Mouse (Mus musculus) ES-E14 (cell line): ENCODE data around the gene Arhgap30.

Experiments used
- HCFC1 ChIP-seq: IDR thresholded peaks from 2 replicates; pipeline ENCODE4 v1.6.1; 2012; ENCODE audit warnings: low read length, inconsistent platforms, borderline replicate concordance; ENCODE audit not compliant: insufficient read depth
- ZNF384 ChIP-seq: IDR thresholded peaks from 2 replicates; pipeline ENCODE4 v1.6.1; 2012; ENCODE audit warnings: low read depth, low read length, inconsistent platforms

DNA sequence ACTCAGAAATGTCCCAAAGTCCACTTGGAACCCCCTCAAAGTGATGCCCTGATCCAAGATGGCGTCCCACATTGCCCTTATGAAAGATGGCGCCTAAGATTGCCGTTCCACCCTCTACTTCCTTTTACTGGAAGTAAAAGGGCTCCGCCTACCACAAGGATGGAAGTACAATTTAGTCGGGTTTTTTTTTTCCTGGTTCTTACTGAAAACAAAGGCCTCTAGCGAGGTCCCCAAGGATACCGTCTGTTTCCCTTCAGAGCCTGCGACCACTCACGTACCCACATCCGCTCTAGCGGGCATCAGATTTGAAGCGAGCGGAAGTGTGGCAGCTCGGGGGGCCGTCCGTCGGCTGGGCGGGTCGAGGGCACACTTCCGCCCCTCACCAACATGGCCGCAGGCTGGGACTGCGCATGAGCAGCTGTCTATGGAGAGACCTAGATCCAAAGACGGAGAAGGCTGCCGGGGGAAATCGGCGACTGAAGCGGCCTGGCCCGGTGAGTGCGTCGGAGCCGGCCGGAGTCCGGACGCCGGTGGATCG, 22.3 kb downstream of the Arhgap30 start, which contains the start of gene Usf1:
- TF ChIP-seq HCFC1 (peak; percentile 85), ZNF384 (no peak)
